Comparison of ENCODE assay signal across 27 mouse cellular contexts in genomic region chr19:34283614-34284013, GRCm38 (mm10). TPM values are rescaled to one million over a fixed set of nuclear protein-coding genes. Genes with fewer than 3 reads are reported as not detected.
DNase-seq lines count a peak whose midpoint lies in the region; ATAC-seq and TF ChIP-seq lines count a peak whose summit lies in the region.
"Had no signal": no experiment of that assay in that cellular context is flagged by ENCODE, and none has a peak within 500 bp of the region (broad histone marks: within the 10 kb centered on the region; RNA-seq: fewer than 3 reads in every experiment).

No protein-coding gene starts in this region.

- peaks cover 6% of the 10 kb centered on the region for H3K4me1 ChIP-seq in heart, adult 2 months (ENCODE audit: control insufficient read depth, insufficient read depth, low read length)
- H3K4me1 ChIP-seq in kidney, postnatal 0 days (replicated peaks; ENCODE audit: insufficient read depth, low read length): no peaks in the 10 kb centered on the region
- no peaks in the 10 kb centered on the region; the same call in 1 of the 2 replicates for H3K4me1 ChIP-seq in cortical plate, adult 2 months (ENCODE audit: control insufficient read depth, insufficient read depth, low read length)
- no peaks in the 10 kb centered on the region; the same call in 1 of the 2 replicates for H3K4me1 ChIP-seq in lung, postnatal 0 days (ENCODE audit: insufficient read depth, low read depth, low read length)
- H3K4me1 ChIP-seq: forebrain, embryonic 15.5 days; hindbrain, embryonic 10.5 days; intestine, embryonic 15.5 days; midbrain, embryonic 10.5 days; neural tube, embryonic 13.5 days had no signal

- TF ChIP-seq EP300 in heart, adult 2 months (IDR thresholded peaks at IDR 0.05; ENCODE audit: insufficient read depth, low read depth, low read length): no peak
- peak; percentile 81 for TF ChIP-seq EP300 in lung, postnatal 0 days (IDR thresholded peaks at IDR 0.05)

- no peak overlapping the region for H3K9ac ChIP-seq in heart, adult 2 months (ENCODE audit: low read depth, low read length)
- H3K9ac ChIP-seq in kidney, postnatal 0 days (ENCODE audit: low read depth, low read length): no peak overlapping the region
- no peak overlapping the region for H3K9ac ChIP-seq in lung, postnatal 0 days (replicated peaks; ENCODE audit: low read depth)
- H3K9ac ChIP-seq: embryonic facial prominence, embryonic 15.5 days; forebrain, embryonic 15.5 days; intestine, embryonic 15.5 days; liver, embryonic 14.5 days; neural tube, embryonic 13.5 days had no signal

- H3K27ac ChIP-seq in heart, adult 2 months: peak overlapping the region; percentile 74
- no peak overlapping the region for H3K27ac ChIP-seq in kidney, postnatal 0 days
- H3K27ac ChIP-seq in cortical plate, adult 2 months (ENCODE audit: insufficient read depth, low read length): 0 out of 2 replicates have a peak overlapping the region, but pooled peaks have one; percentile 13
- H3K27ac ChIP-seq in lung, postnatal 0 days (ENCODE audit: low read length): no peak overlapping the region
- H3K27ac ChIP-seq: embryonic facial prominence, embryonic 15.5 days; forebrain, embryonic 15.5 days; hindbrain, embryonic 10.5 days; intestine, embryonic 15.5 days; left cerebral cortex, adult 2 months; liver, embryonic 14.5 days; midbrain, embryonic 10.5 days; neural tube, embryonic 13.5 days had no signal

- H3K4me2 ChIP-seq in kidney, postnatal 0 days (ENCODE audit: low read length): no peak overlapping the region
- no peak overlapping the region for H3K4me2 ChIP-seq in lung, postnatal 0 days (replicated peaks; ENCODE audit: low read depth, low read length)
- H3K4me2 ChIP-seq: embryonic facial prominence, embryonic 15.5 days; forebrain, embryonic 15.5 days; intestine, embryonic 15.5 days; neural tube, embryonic 13.5 days had no signal

- no peaks in the 10 kb centered on the region; the same call in 1 of the 2 replicates for H3K36me3 ChIP-seq in heart, adult 2 months (ENCODE audit: control insufficient read depth, insufficient read depth, low read length)
- H3K36me3 ChIP-seq in kidney, postnatal 0 days (ENCODE audit: insufficient read depth, low read length): no peaks in the 10 kb centered on the region
- no peaks in the 10 kb centered on the region for H3K36me3 ChIP-seq in lung, postnatal 0 days (ENCODE audit: insufficient read depth, low read length)
- H3K36me3 ChIP-seq: embryonic facial prominence, embryonic 15.5 days; forebrain, embryonic 15.5 days; hindbrain, embryonic 10.5 days; intestine, embryonic 15.5 days; midbrain, embryonic 10.5 days; neural tube, embryonic 13.5 days had no signal

- no peak for ATAC-seq in kidney, postnatal 0 days (replicated peaks; ENCODE audit: low FRiP score, low read depth)
- ATAC-seq in lung, postnatal 0 days: peak; percentile 81
- ATAC-seq: forebrain, embryonic 15.5 days; hindbrain, embryonic 16.5 days; intestine, embryonic 15.5 days; midbrain, embryonic 16.5 days had no signal

- no peak overlapping the region; the same call in 1 of the 2 replicates for H3K4me3 ChIP-seq in heart, adult 2 months
- no peak overlapping the region for H3K4me3 ChIP-seq in kidney, postnatal 0 days (replicated peaks; ENCODE audit: low read depth, low read length)
- no peak overlapping the region for H3K4me3 ChIP-seq in cortical plate, adult 2 months (ENCODE audit: insufficient read depth, low read length)
- no peak overlapping the region for H3K4me3 ChIP-seq in lung, postnatal 0 days (ENCODE audit: low read depth, low read length)
- H3K4me3 ChIP-seq: embryonic facial prominence, embryonic 15.5 days; forebrain, embryonic 15.5 days; hindbrain, embryonic 10.5 days; intestine, embryonic 15.5 days; midbrain, embryonic 10.5 days; myocyte; neural tube, embryonic 13.5 days had no signal

- no peaks in the 10 kb centered on the region for H3K9me3 ChIP-seq in kidney, postnatal 0 days (replicated peaks; ENCODE audit: low read length)
- no peaks in the 10 kb centered on the region for H3K9me3 ChIP-seq in lung, postnatal 0 days (ENCODE audit: low read length)
- H3K9me3 ChIP-seq: embryonic facial prominence, embryonic 15.5 days; forebrain, embryonic 15.5 days; hindbrain, embryonic 10.5 days; intestine, embryonic 15.5 days; midbrain, embryonic 10.5 days; neural tube, embryonic 13.5 days had no signal

- TF ChIP-seq CTCF in heart, adult 2 months (IDR thresholded peaks at IDR 0.05): no peak
- no peak for TF ChIP-seq CTCF in kidney, postnatal 0 days (IDR thresholded peaks at IDR 0.05; ENCODE audit: low read depth)
- TF ChIP-seq CTCF in cortical plate, adult 2 months (IDR thresholded peaks at IDR 0.05; ENCODE audit: extremely low read depth, insufficient read depth, low read length): no peak
- no peak for TF ChIP-seq CTCF in lung, postnatal 0 days (IDR thresholded peaks at IDR 0.05)

- no peak for DNase-seq in heart, adult 2 months
- no peak for DNase-seq in heart, postnatal 36 days
- peak; percentile 39 for DNase-seq in kidney, postnatal 0 days (ENCODE audit: low spot score)
- DNase-seq in kidney, postnatal 25 days: no peak
- DNase-seq in lung, postnatal 0 days (ENCODE audit: low spot score): peak; percentile 64
- no peak for DNase-seq in spleen, adult 12 weeks (ENCODE audit: low spot score)
- DNase-seq: adrenal gland, postnatal 25 days; cerebellum, adult 8-10 months; gastrocnemius, postnatal 10 days; kidney, postnatal 10 days; layer of hippocampus, adult 9-11 months; retina, postnatal 1 day; right cerebral cortex, postnatal 25 days; thymus, postnatal 14 days had no signal

- no peaks in the 10 kb centered on the region for H3K79me2 ChIP-seq in heart, adult 2 months (replicated peaks; ENCODE audit: control insufficient read depth, insufficient read depth, low read length)

- intact Hi-C loops in heart, adult 2 months (cut with DNase I): loop anchor here (1.0 kb wide), 1 partner anchor 39 kb away; no protein-coding TSS in a partner anchor
- intact Hi-C loops in heart, postnatal 36 days (cut with DNase I): loop anchor here (1.0 kb wide), 1 partner anchor 39 kb away; no protein-coding TSS in a partner anchor

- 48% methylated on average over 6 of the region's 6 CpGs for WGBS in heart, adult 2 months
- WGBS in kidney, postnatal 0 days: 70% methylated on average over 6 of the region's 6 CpGs
- WGBS in lung, postnatal 0 days: 29% methylated on average over 6 of the region's 6 CpGs

- no peaks in the 10 kb centered on the region for H3K27me3 ChIP-seq in heart, adult 2 months (ENCODE audit: control insufficient read depth, insufficient read depth, low read length)
- no peaks in the 10 kb centered on the region for H3K27me3 ChIP-seq in kidney, postnatal 0 days (ENCODE audit: insufficient read depth, low read length)
- H3K27me3 ChIP-seq in lung, postnatal 0 days (replicated peaks; ENCODE audit: insufficient read depth, low read length): no peaks in the 10 kb centered on the region
- H3K27me3 ChIP-seq: embryonic facial prominence, embryonic 15.5 days; forebrain, embryonic 15.5 days; intestine, embryonic 15.5 days; neural tube, embryonic 13.5 days had no signal

- TF ChIP-seq POLR2A in heart, adult 2 months (IDR thresholded peaks at IDR 0.05; ENCODE audit: insufficient read depth, low read depth, low read length): no peak
- TF ChIP-seq POLR2A in cortical plate, adult 2 months (IDR thresholded peaks at IDR 0.05; ENCODE audit: extremely low read depth, insufficient read depth, low read length): no peak

RNA-seq across cellular contexts. Expression of gene Fas, which starts 6.9 kb away (rescaled TPM):
- total RNA-seq in heart, adult 2 months (2021): 10 to 100 TPM; 12.1 to 17.4 TPM
- 5.1 and 9.3 TPM in 2 replicates for polyA plus RNA-seq in heart, adult 2 months (2012; rRNA removed)
- 10 to 100 TPM; 15.0 to 15.7 TPM for total RNA-seq in heart, postnatal 36 days (2021)
- 7.6 and 8.4 TPM in 2 replicates for polyA plus RNA-seq in kidney, postnatal 0 days (2015; fragmentation: Nextera tagmentation; extraction: Ambion mirVana)
- polyA plus RNA-seq in cortical plate, adult 2 months (2012; rRNA removed): 2.0 and 2.8 TPM in 2 replicates
- polyA plus RNA-seq in lung, postnatal 0 days (2015; fragmentation: Nextera tagmentation; extraction: Ambion mirVana): 56.1 and 57.9 TPM in 2 replicates
- polyA plus RNA-seq: testis, adult 2 months had no signal

RNA-seq across cellular contexts. Expression of gene Acta2, which starts 28.2 kb away (rescaled TPM):
- total RNA-seq in heart, adult 2 months (2021): 100 to 1,000 TPM; 134 to 152 TPM
- polyA plus RNA-seq in heart, adult 2 months (2012; rRNA removed): 517 and 1,089 TPM in 2 replicates
- total RNA-seq in heart, postnatal 36 days (2021): 100 to 1,000 TPM; 142 to 147 TPM
- polyA plus RNA-seq in kidney, postnatal 0 days (2015; fragmentation: Nextera tagmentation; extraction: Ambion mirVana): 450 and 526 TPM in 2 replicates
- 34.9 and 39.0 TPM in 2 replicates for polyA plus RNA-seq in cortical plate, adult 2 months (2012; rRNA removed)
- polyA plus RNA-seq in lung, postnatal 0 days (2015; fragmentation: Nextera tagmentation; extraction: Ambion mirVana): 265 and 293 TPM in 2 replicates

Comparison
In these comparisons a context has a peak if more than half of its experiments do, and no peak if none do; other contexts are left out.
1. DNase-seq: peak in kidney, postnatal 0 days (single experiment) and lung, postnatal 0 days (single experiment); none in heart, adult 2 months (0 of 2), heart, postnatal 36 days (0 of 2), kidney, postnatal 25 days (0 of 2) and spleen, adult 12 weeks (single experiment).
2. H3K27ac ChIP-seq: peak in heart, adult 2 months (single experiment) and cortical plate, adult 2 months (single experiment); none in kidney, postnatal 0 days (single experiment) and lung, postnatal 0 days (single experiment).